Mouse (Mus musculus) liver, adult 10 weeks (tissue): ENCODE data around the gene Clstn2. TPM values are rescaled to one million over a fixed set of nuclear protein-coding genes. Genes with fewer than 3 reads are reported as not detected.

Experiments
- polyA plus RNA-seq: library from polyadenylated mRNA; stranded (reverse); fragments of 350-450 nt; fragmentation: Illumina TruSeq; extraction: RNeasy Lipid Tissue Mini Kit (QIAGEN cat#74804); gene quantifications from one replicate; pipeline ENCODE4 v1.2.3, GENCODE M21; 2014; ENCODE audit warnings: low read depth, low replicate concordance

Clstn2 gene
- 0.13 TPM for polyA plus RNA-seq

GRCm38 (mm10) chr9:98032573-98033272 lies at the start of gene Clstn2:
Gene Clstn2, minus strand, starts transcription at chr9:98033181.

